Mouse (Mus musculus) olfactory bulb, adult 2 months (tissue): ENCODE measurements around the gene Csmd2.

Source experiments
- CTCF ChIP-seq: fragments of 200-500 bp; IDR thresholded peaks from 2 replicates; pipeline ENCODE4 v1.5.1; 2012; ENCODE audit warnings: low read depth, mild to moderate bottlenecking, low read length, moderate library complexity; ENCODE audit not compliant: insufficient read depth
- POLR2A ChIP-seq: fragments of 200-500 bp; IDR thresholded peaks from 2 replicates; pipeline ENCODE4 v1.6.1; 2012; ENCODE audit warnings: mild to moderate bottlenecking, low read depth, low read length, moderate library complexity; ENCODE audit not compliant: insufficient read depth

GRCm38 (mm10) chr4:128002638-128003101 lies 15.0 kb downstream of the Csmd2 start:
- TF ChIP-seq CTCF (no peak), POLR2A (no peak)
